Mouse (Mus musculus) myocyte (in vitro differentiated cells): ENCODE measurements around the gene Aars. TPM values are rescaled to one million over a fixed set of nuclear protein-coding genes. Genes with fewer than 3 reads are reported as not detected.

Experiments
- H3K27me3 ChIP-seq: one replicate; pipeline ENCODE4 v1.6.1; 2011; ENCODE audit not compliant: control insufficient read depth, insufficient read depth, insufficient read length
- H3K36me3 ChIP-seq: one replicate; pipeline ENCODE4 v1.6.1; 2011; ENCODE audit not compliant: control insufficient read depth, insufficient read depth
- H3K4me2 ChIP-seq: one replicate; pipeline ENCODE4 v1.6.1; 2011; ENCODE audit warnings: low read depth, control low read depth
- H3K4me3 ChIP-seq: one replicate; pipeline ENCODE4 v1.5.1; 2011; ENCODE audit warnings: mild to moderate bottlenecking, control low read depth, moderate library complexity
- H3K79me2 ChIP-seq: one replicate; pipeline ENCODE4 v1.6.1; 2011; ENCODE audit not compliant: control insufficient read depth, insufficient read depth
- H3ac ChIP-seq: one replicate; pipeline ENCODE4 v1.6.1; 2011; ENCODE audit not compliant: control insufficient read depth, insufficient read length
- CEBPB ChIP-seq: IDR thresholded peaks from 2 replicates; pipeline ENCODE4 v1.6.1; 2011; ENCODE audit warnings: mild to moderate bottlenecking, moderate library complexity; ENCODE audit not compliant: poor library complexity, insufficient read depth, severe bottlenecking
- E2F4 ChIP-seq: IDR thresholded peaks from one replicate; pipeline ENCODE4 v1.6.1; 2011; ENCODE audit warnings: mild to moderate bottlenecking, control low read depth, moderate library complexity; ENCODE audit not compliant: insufficient read depth
- MAX ChIP-seq: IDR thresholded peaks from one replicate; pipeline ENCODE4 v1.6.1; 2011; ENCODE audit warnings: low read depth, mild to moderate bottlenecking, control low read depth
- MYOD1 ChIP-seq, 3 experiments: IDR thresholded peaks; one replicate each; pipeline ENCODE4 v1.6.1; 2011; ENCODE audit warnings: control low read depth in 2 of 3, low read depth in 2 of 3, mild to moderate bottlenecking in 2 of 3, moderate library complexity in 1 of 3; ENCODE audit not compliant: insufficient read length in 2 of 3, control insufficient read depth in 1 of 3
- MYOG ChIP-seq, 3 experiments: IDR thresholded peaks; one replicate each; pipeline ENCODE4 v1.6.1; 2011; ENCODE audit warnings: control low read depth in 2 of 3, low read depth in 2 of 3, mild to moderate bottlenecking in 2 of 3; ENCODE audit not compliant: insufficient read length in 2 of 3, control insufficient read depth in 1 of 3, insufficient read depth in 1 of 3
- POLR2A ChIP-seq: IDR thresholded peaks from one replicate; pipeline ENCODE4 v1.6.1; 2011; ENCODE audit warnings: low read depth, mild to moderate bottlenecking, control low read depth, moderate library complexity; ENCODE audit not compliant: insufficient read length
- POLR2AphosphoS2 ChIP-seq: IDR thresholded peaks from one replicate; pipeline ENCODE4 v1.6.1; 2011; ENCODE audit warnings: low read depth, control low read depth; ENCODE audit not compliant: insufficient read length
- REST ChIP-seq: IDR thresholded peaks from one replicate; pipeline ENCODE4 v1.6.1; 2011; ENCODE audit warnings: mild to moderate bottlenecking, control low read depth, moderate library complexity; ENCODE audit not compliant: insufficient read depth, insufficient read length
- SRF ChIP-seq: IDR thresholded peaks from one replicate; pipeline ENCODE4 v1.6.1; 2011; ENCODE audit warnings: low read depth; ENCODE audit not compliant: control insufficient read depth, insufficient read length
- TCF12 ChIP-seq: IDR thresholded peaks from one replicate; pipeline ENCODE4 v1.6.1; 2011; ENCODE audit warnings: mild to moderate bottlenecking, control low read depth; ENCODE audit not compliant: poor library complexity, insufficient read depth, severe bottlenecking
- TCF3 ChIP-seq: IDR thresholded peaks from one replicate; pipeline ENCODE4 v1.6.1; 2011; ENCODE audit warnings: low read depth, control low read depth; ENCODE audit not compliant: insufficient read length
- USF1 ChIP-seq: IDR thresholded peaks from one replicate; pipeline ENCODE4 v1.6.1; 2011; ENCODE audit warnings: low read depth, mild to moderate bottlenecking, control low read depth, moderate library complexity
- polyA plus RNA-seq: library from polyadenylated mRNA; unstranded; fragments of >200 nt; fragmentation: generic; extraction: Trizol; gene quantifications from one replicate; pipeline ENCODE4 v1.2.1, GENCODE M21; 2012; ENCODE audit warnings: missing spikeins

The Aars gene
- polyA plus RNA-seq, 1 experiment = 340 TPM

GRCm38 (mm10) chr8:111058946-111059572, 26.1 kb downstream of the Aars start:
- no peaks in the 10 kb centered on the region for H3K27me3 ChIP-seq
- peaks cover 11% of the 10 kb centered on the region for H3K79me2 ChIP-seq
- H3K4me3 ChIP-seq = no peak overlapping the region
- H3ac ChIP-seq = no peak overlapping the region
- peak overlapping the region; percentile 12 for H3K4me2 ChIP-seq
- TF ChIP-seq POLR2AphosphoS2 = peak; percentile 24
- no peak for TF ChIP-seq TCF12
- peaks cover 10% of the 10 kb centered on the region for H3K36me3 ChIP-seq

DNA sequence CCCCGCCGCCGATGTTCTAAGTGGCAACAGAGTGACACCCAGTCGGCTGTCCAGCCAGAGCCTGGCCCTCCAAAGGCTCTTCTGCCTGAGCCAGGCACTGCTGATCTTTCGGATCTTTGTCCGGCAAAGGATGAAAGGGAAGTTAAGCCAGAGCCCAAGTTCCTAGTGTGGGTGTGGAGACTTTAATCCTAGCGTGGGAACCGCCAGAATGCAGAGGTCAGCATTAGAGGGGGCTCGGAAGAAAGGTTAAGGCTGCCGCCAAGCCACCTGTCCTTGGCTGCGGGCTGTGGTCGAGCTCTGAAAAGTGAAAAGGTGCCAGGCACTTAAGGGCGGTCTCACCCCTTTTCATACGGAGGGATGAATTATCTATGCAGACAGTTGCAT, 28.7 kb downstream of the Aars start:
- H3K4me3 ChIP-seq = peak overlapping the region; percentile 47
- no peaks in the 10 kb centered on the region for H3K36me3 ChIP-seq
- peak overlapping the region; percentile 90 for H3K4me2 ChIP-seq
- H3ac ChIP-seq = peak overlapping the region; percentile 14
- H3K27me3 ChIP-seq = no peaks in the 10 kb centered on the region
- TF ChIP-seq MYOG (IDR thresholded peaks at IDR 0.05; ENCODE audit: control insufficient read depth in 1 of 3, insufficient read depth in 1 of 3, insufficient read length in 2 of 3, low read depth in 2 of 3) (peak in 1 of 3 experiments; percentile 20), POLR2A (no peak), USF1 (no peak), TCF3 (no peak), E2F4 (no peak), SRF (no peak), MYOD1 (IDR thresholded peaks at IDR 0.05; ENCODE audit: control insufficient read depth in 1 of 3, insufficient read length in 2 of 3, low read depth in 2 of 3) (peak in 1 of 3 experiments; percentile 65), MAX (no peak), REST (no peak), CEBPB (no peak), TCF12 (no peak), POLR2AphosphoS2 (no peak)
- peaks cover 11% of the 10 kb centered on the region for H3K79me2 ChIP-seq

GRCm38 (mm10) chr8:111062072-111062757, 29.3 kb downstream of the Aars start:
- Histone ChIP-seq H3K79me2 (peaks cover 9% of the 10 kb centered on the region), H3K27me3 (no peaks in the 10 kb centered on the region), H3K36me3 (no peaks in the 10 kb centered on the region), H3K4me2 (peak overlapping the region; percentile 90), H3ac (peak overlapping the region; percentile 14), H3K4me3 (peak overlapping the region; percentile 47)
- TF ChIP-seq MYOG (IDR thresholded peaks at IDR 0.05; ENCODE audit: control insufficient read depth in 1 of 3, insufficient read depth in 1 of 3, insufficient read length in 2 of 3, low read depth in 2 of 3) (no peak), USF1 (no peak), TCF12 (no peak), E2F4 (peak; percentile 33), CEBPB (no peak), POLR2A (no peak), MAX (no peak), REST (no peak)

DNA sequence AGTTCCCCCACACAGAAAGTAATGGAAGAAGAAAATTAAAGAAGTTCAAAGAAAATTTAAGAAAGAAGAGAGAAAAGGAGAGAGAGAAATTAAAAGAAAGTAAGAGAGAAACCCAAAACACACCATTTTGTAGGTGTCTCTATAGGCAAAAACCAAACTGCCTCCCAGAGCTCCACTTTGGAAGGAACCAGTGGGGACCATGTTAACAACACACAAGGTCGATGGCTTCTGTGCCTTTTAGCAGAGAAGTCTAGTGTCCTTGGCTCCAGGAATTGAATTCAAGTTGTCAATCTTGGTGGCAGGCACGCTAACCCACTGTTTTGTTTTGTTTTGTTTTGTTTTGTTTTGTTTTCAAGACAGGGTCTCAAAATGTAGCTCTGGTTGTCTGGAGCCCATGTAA, 29.9 kb downstream of the Aars start:
- Histone ChIP-seq H3K4me3 (peak overlapping the region; percentile 47), H3K79me2 (peaks cover 3% of the 10 kb centered on the region), H3K36me3 (no peaks in the 10 kb centered on the region), H3K4me2 (peak overlapping the region; percentile 90), H3K27me3 (no peaks in the 10 kb centered on the region), H3ac (no peak overlapping the region)
- TF ChIP-seq SRF = no peak
- no peak for TF ChIP-seq E2F4
- no peak for TF ChIP-seq MAX
- TF ChIP-seq TCF3 = no peak
- no peak for TF ChIP-seq USF1
- no peak for TF ChIP-seq CEBPB
- no peak for TF ChIP-seq TCF12
- no peak for TF ChIP-seq POLR2AphosphoS2
- no peak for TF ChIP-seq MYOG (IDR thresholded peaks at IDR 0.05; ENCODE audit: control insufficient read depth in 1 of 3, insufficient read depth in 1 of 3, insufficient read length in 2 of 3, low read depth in 2 of 3)
- no peak for TF ChIP-seq MYOD1 (IDR thresholded peaks at IDR 0.05; ENCODE audit: control insufficient read depth in 1 of 3, insufficient read length in 2 of 3, low read depth in 2 of 3)
- TF ChIP-seq REST = no peak
- no peak for TF ChIP-seq POLR2A

- TF ChIP-seq REST (no peak), MYOD1 (IDR thresholded peaks at IDR 0.05; ENCODE audit: control insufficient read depth in 1 of 3, insufficient read length in 2 of 3, low read depth in 2 of 3) (no peak), USF1 (no peak), MYOG (IDR thresholded peaks at IDR 0.05; ENCODE audit: control insufficient read depth in 1 of 3, insufficient read depth in 1 of 3, insufficient read length in 2 of 3, low read depth in 2 of 3) (no peak), TCF12 (no peak), TCF3 (no peak), E2F4 (no peak)
- H3K27me3 ChIP-seq = no peaks in the 10 kb centered on the region
- H3ac ChIP-seq = no peak overlapping the region
- no peaks in the 10 kb centered on the region for H3K79me2 ChIP-seq
- no peaks in the 10 kb centered on the region for H3K36me3 ChIP-seq
- H3K4me2 ChIP-seq = peak overlapping the region; percentile 48
- no peak overlapping the region for H3K4me3 ChIP-seq
Measured at GRCm38 (mm10) chr8:111066308-111066707, 33.4 kb downstream of the Aars start.
